ENCODE assay signal across 14 mouse cellular contexts in genomic region chr8:122735110-122735509, GRCm38 (mm10). TPM values are rescaled to one million over a fixed set of nuclear protein-coding genes. Genes with fewer than 3 reads are reported as not detected.
DNase-seq lines count a peak whose midpoint lies in the region; ATAC-seq lines count a peak whose summit lies in the region.
"Had no signal": no experiment of that assay in that cellular context is flagged by ENCODE, and none has a peak within 500 bp of the region (broad histone marks: within the 10 kb centered on the region; RNA-seq: fewer than 3 reads in every experiment).

No protein-coding gene starts in this region.

- peak overlapping the region; percentile 47; the same call in 1 of the 2 replicates for H3K4me2 ChIP-seq in heart, embryonic 14.5 days (ENCODE audit: low read length)
- no peak overlapping the region for H3K4me2 ChIP-seq in neural tube, embryonic 13.5 days
- peak overlapping the region; percentile 49 for H3K4me2 ChIP-seq in liver, embryonic 13.5 days
- H3K4me2 ChIP-seq: embryonic facial prominence, embryonic 12.5 days; limb, embryonic 13.5 days had no signal

- H3K9ac ChIP-seq in heart, embryonic 14.5 days (ENCODE audit: low read length), result no peak overlapping the region
- 0 out of 2 replicates have a peak overlapping the region, but pooled peaks have one; percentile 3 for H3K9ac ChIP-seq in neural tube, embryonic 13.5 days
- peak overlapping the region; percentile 42 for H3K9ac ChIP-seq in liver, embryonic 13.5 days
- H3K9ac ChIP-seq: embryonic facial prominence, embryonic 12.5 days; limb, embryonic 13.5 days had no signal

- peaks cover 24% of the 10 kb centered on the region in 2 experiments for H3K4me1 ChIP-seq in heart, embryonic 14.5 days (ENCODE audit: control insufficient read depth in 2 of 2, insufficient read depth in 2 of 2, low read length in 2 of 2)
- peaks cover 63% of the 10 kb centered on the region for H3K4me1 ChIP-seq in neural tube, embryonic 13.5 days (replicated peaks)
- peaks cover 55% of the 10 kb centered on the region for H3K4me1 ChIP-seq in liver, embryonic 13.5 days (replicated peaks)

- no peak for DNase-seq in heart, adult 9 months (ENCODE audit: low spot score in 2 of 2)
- no peak for DNase-seq in neural tube, embryonic 10.5 days (ENCODE audit: extremely low spot score, low spot score)
- no peak for DNase-seq in liver, embryonic 13.5 days
- no peak for DNase-seq in thymus, postnatal 4 days
- DNase-seq: cerebellum, postnatal 36 days; gastrocnemius, postnatal 10 days; kidney, adult 9 months had no signal

- no peaks in the 10 kb centered on the region for H3K36me3 ChIP-seq in heart, embryonic 14.5 days (ENCODE audit: control insufficient read depth, insufficient read depth, low read length)
- no peaks in the 10 kb centered on the region for H3K36me3 ChIP-seq in neural tube, embryonic 13.5 days
- H3K36me3 ChIP-seq in liver, embryonic 13.5 days, result no peaks in the 10 kb centered on the region
- H3K36me3 ChIP-seq: embryonic facial prominence, embryonic 12.5 days; limb, embryonic 13.5 days had no signal

- H3K4me3 ChIP-seq in heart, embryonic 14.5 days (ENCODE audit: control insufficient read depth in 1 of 2, insufficient read depth in 1 of 2, low read depth in 1 of 2, low read length in 2 of 2), result no peak overlapping the region
- no peak overlapping the region for H3K4me3 ChIP-seq in neural tube, embryonic 13.5 days
- no peak overlapping the region for H3K4me3 ChIP-seq in liver, embryonic 13.5 days (replicated peaks)
- H3K4me3 ChIP-seq: embryonic facial prominence, embryonic 12.5 days; limb, embryonic 13.5 days had no signal

- H3K27ac ChIP-seq in heart, embryonic 14.5 days (replicated peaks in 1 of 2; ENCODE audit: control insufficient read depth in 1 of 2, insufficient read depth in 1 of 2, low read depth in 2 of 2, low read length in 2 of 2), result no peak overlapping the region
- H3K27ac ChIP-seq in neural tube, embryonic 13.5 days (replicated peaks), result peak overlapping the region; percentile 95
- H3K27ac ChIP-seq in liver, embryonic 13.5 days, result peak overlapping the region; percentile 70
- H3K27ac ChIP-seq: embryonic facial prominence, embryonic 12.5 days; limb, embryonic 13.5 days had no signal

- WGBS in heart, embryonic 14.5 days, result 57% methylated on average over 3 of the region's 3 CpGs
- WGBS in neural tube, embryonic 13.5 days, result 51% methylated on average over 3 of the region's 3 CpGs
- 48% methylated on average over 3 of the region's 3 CpGs for WGBS in liver, embryonic 13.5 days (ENCODE audit: insufficient replicate concordance)

- ATAC-seq in heart, embryonic 14.5 days (ENCODE audit: insufficient number of reproducible peaks, insufficient read depth, low FRiP score, low read depth), result no peak
- no peak for ATAC-seq in neural tube, embryonic 13.5 days (ENCODE audit: low read depth)
- ATAC-seq in liver, embryonic 13.5 days (ENCODE audit: low read depth), result no peak
- ATAC-seq in frontal cortex, adult (ENCODE audit: low TSS enrichment), result no peak
- ATAC-seq: activated CD4-positive, CD25-positive, alpha-beta regulatory T cell, adult 4 months; lung, postnatal 0 days had no signal

- peaks cover 34% of the 10 kb centered on the region for H3K27me3 ChIP-seq in heart, embryonic 14.5 days (ENCODE audit: control insufficient read depth, insufficient read depth, low read length)
- no peaks in the 10 kb centered on the region for H3K27me3 ChIP-seq in neural tube, embryonic 13.5 days
- peaks cover 75% of the 10 kb centered on the region for H3K27me3 ChIP-seq in liver, embryonic 13.5 days

- H3K9me3 ChIP-seq in heart, embryonic 14.5 days (ENCODE audit: control insufficient read depth, low read length), result no peaks in the 10 kb centered on the region
- no peaks in the 10 kb centered on the region for H3K9me3 ChIP-seq in neural tube, embryonic 13.5 days
- no peaks in the 10 kb centered on the region for H3K9me3 ChIP-seq in liver, embryonic 13.5 days (replicated peaks)
- H3K9me3 ChIP-seq: embryonic facial prominence, embryonic 12.5 days; limb, embryonic 13.5 days had no signal

RNA-seq across cellular contexts. Expression of gene Cbfa2t3, which starts 36.2 kb away (rescaled TPM):
- polyA plus RNA-seq in heart, embryonic 14.5 days (2014; fragmentation: Nextera tagmentation; extraction: Ambion mirVana), result 4.2 and 6.2 TPM in 2 replicates
- polyA plus RNA-seq in neural tube, embryonic 13.5 days (2015; fragmentation: Nextera tagmentation; extraction: Ambion mirVana), result 21.2 and 22.2 TPM in 2 replicates
- polyA plus RNA-seq in liver, embryonic 13.5 days (2015; fragmentation: Nextera tagmentation; extraction: Ambion mirVana), result 4.5 and 5.7 TPM in 2 replicates

RNA-seq across cellular contexts. Expression of gene Acsf3, which starts 40.2 kb away (rescaled TPM):
- 15.1 and 15.4 TPM in 2 replicates for polyA plus RNA-seq in heart, embryonic 14.5 days (2014; fragmentation: Nextera tagmentation; extraction: Ambion mirVana)
- 15.6 and 17.1 TPM in 2 replicates for polyA plus RNA-seq in neural tube, embryonic 13.5 days (2015; fragmentation: Nextera tagmentation; extraction: Ambion mirVana)
- polyA plus RNA-seq in liver, embryonic 13.5 days (2015; fragmentation: Nextera tagmentation; extraction: Ambion mirVana), result 7.9 and 8.5 TPM in 2 replicates

Comparison
In these comparisons a context has a peak if more than half of its experiments do, and no peak if none do; other contexts are left out.
1. H3K27ac ChIP-seq: peak in neural tube, embryonic 13.5 days (single experiment) and liver, embryonic 13.5 days (single experiment); none in heart, embryonic 14.5 days (0 of 2).